Mouse (Mus musculus): ENCODE measurements at regions not wholly inside any gene's neighbourhood (a gene's known extent, or its start where the extent isn't known, plus 50 kb on each side); places are given as distances from the start of the nearest gene placed in this dataset.

DNA sequence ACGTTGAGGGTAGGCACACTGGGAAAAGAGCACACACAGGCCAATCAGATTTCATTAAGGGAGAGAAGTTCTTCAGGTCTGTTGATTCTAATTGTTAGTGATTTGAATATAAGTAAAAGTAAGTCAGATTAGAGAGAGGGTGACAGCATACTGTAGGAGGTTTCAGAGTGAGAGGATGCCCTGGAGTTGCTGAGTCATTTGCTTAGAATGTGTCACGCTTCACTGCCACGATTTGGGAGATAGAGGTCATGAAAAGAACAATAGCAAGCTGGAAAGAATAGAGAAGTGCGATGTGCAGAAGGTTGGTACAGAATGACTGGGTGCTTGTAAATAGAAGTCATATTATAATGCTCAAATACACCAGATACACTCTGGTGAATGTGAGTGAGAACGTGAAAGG, 829.1 kb downstream of the Efnb2 start:
- TF ChIP-seq CTCF (IDR thresholded peaks at IDR 0.05; ENCODE audit: control insufficient read depth, insufficient read depth, insufficient read length), result no peak
- TF ChIP-seq USF1 (IDR thresholded peaks at IDR 0.05; ENCODE audit: low read depth), result no peak
- TF ChIP-seq MYOD1 (IDR thresholded peaks at IDR 0.05; ENCODE audit: control insufficient read depth, insufficient read length, low read depth), result no peak
- TF ChIP-seq CEBPB (IDR thresholded peaks at IDR 0.05; ENCODE audit: low read depth), result no peak
- no peak for TF ChIP-seq FOSL1 (IDR thresholded peaks at IDR 0.05; ENCODE audit: insufficient read depth, low read length, poor library complexity, severe bottlenecking)

All from C2C12 (cell line).